Comparison of ENCODE assay signal across 8 mouse cellular contexts in the genomic region with DNA sequence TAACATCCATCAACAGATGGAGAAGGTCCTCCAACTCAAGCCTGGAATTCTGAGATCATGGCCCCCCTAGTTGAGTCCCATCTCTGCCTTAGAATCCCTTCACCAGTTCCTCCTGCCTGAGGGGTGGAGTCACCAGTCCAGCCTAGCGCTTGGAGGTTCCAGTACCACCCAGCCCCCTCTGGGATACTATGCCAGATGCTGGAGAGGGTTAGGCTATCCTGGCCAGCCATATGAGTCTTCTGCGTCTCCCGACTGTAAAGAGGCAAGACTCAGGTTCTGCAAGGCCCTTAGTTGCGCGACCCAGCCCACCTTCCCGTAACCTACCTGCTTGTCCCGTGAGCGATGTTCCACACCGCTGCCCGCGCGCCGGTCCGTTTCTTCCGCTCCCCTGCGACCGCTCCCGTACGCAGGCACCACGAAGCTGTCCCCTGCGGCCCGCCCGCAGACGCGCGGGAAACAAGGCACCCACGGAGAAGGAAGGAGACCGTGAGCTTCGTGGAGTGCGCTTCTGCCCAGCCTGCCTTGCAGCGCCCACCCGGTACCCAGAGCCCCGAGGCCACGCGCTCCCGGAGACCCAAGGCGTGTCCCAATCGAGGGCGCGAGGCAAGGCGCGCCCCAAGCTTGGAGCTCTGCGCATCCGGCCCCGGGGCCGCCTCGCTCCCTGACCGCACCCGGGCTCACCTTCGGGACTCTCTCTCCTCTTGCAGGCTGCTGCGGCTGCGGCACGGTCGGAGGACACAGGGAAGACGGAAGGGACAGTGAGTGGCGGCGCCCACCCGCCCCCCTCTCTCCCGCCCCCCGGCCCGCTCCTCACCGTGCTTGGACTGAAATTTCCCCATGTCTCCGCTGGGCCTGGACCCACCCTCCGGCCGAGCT. TPM values are rescaled to one million over a fixed set of nuclear protein-coding genes. Genes with fewer than 3 reads are reported as not detected.
DNase-seq lines count a peak whose midpoint lies in the region; ATAC-seq and TF ChIP-seq lines count a peak whose summit lies in the region.

No protein-coding gene starts in this region.

- peaks cover 15% of the 10 kb centered on the region for H3K27me3 ChIP-seq in kidney, embryonic 14.5 days (ENCODE audit: control insufficient read depth, insufficient read depth, low read length)

- no peak for DNase-seq in kidney, adult 9 months
- DNase-seq in kidney, postnatal 4 days = peak; percentile 50 to 69
- DNase-seq in neural tube, embryonic 10.5 days (ENCODE audit: extremely low spot score, low spot score) = peak; percentile 50
- no peak for DNase-seq in left cerebral cortex, postnatal 25 days (ENCODE audit: low spot score in 2 of 2)
- DNase-seq in ovary, adult 18-20 months (ENCODE audit: low spot score) = no peak

- H3K9me3 ChIP-seq in kidney, embryonic 14.5 days (ENCODE audit: control insufficient read depth, low read length) = no peaks in the 10 kb centered on the region

- H3K4me1 ChIP-seq in kidney, embryonic 14.5 days (ENCODE audit: control insufficient read depth, insufficient read depth, low read length) = no peaks in the 10 kb centered on the region
- no peaks in the 10 kb centered on the region for H3K4me1 ChIP-seq in bone marrow, adult 2 months (ENCODE audit: control insufficient read depth, insufficient read depth, low read length)

- intact Hi-C loops in left cerebral cortex, postnatal 25 days (cut with DNase I) = no loop called here

- under 1% methylated on average over 59 of the region's 65 CpGs for WGBS in kidney, embryonic 14.5 days
- 4% methylated on average over 64 of the region's 65 CpGs for WGBS in bone marrow, adult 2 months

- H3K4me2 ChIP-seq in kidney, embryonic 14.5 days (replicated peaks; ENCODE audit: low read depth, low read length) = peak overlapping the region; percentile 97

- H3K27ac ChIP-seq in kidney, embryonic 14.5 days (ENCODE audit: low read depth, low read length) = no peak overlapping the region
- H3K27ac ChIP-seq in bone marrow, adult 2 months (ENCODE audit: control insufficient read depth, insufficient read depth, low read depth, low read length, poor library complexity) = no peak overlapping the region

- peak overlapping the region; percentile 67 for H3K9ac ChIP-seq in kidney, embryonic 14.5 days (ENCODE audit: low read depth, low read length)

- TF ChIP-seq POLR2A in bone marrow, adult 2 months (IDR thresholded peaks at IDR 0.05; ENCODE audit: borderline replicate concordance, control insufficient read depth, low read depth, low read length) = no peak

- no peak for TF ChIP-seq CTCF in bone marrow, adult 2 months (IDR thresholded peaks at IDR 0.05; ENCODE audit: control insufficient read depth, insufficient read depth, low read length)

- H3K4me3 ChIP-seq in kidney, embryonic 14.5 days (ENCODE audit: low read length) = peak overlapping the region; percentile 67
- H3K4me3 ChIP-seq in bone marrow, adult 2 months (replicated peaks; ENCODE audit: control insufficient read depth, low read depth, low read length) = peak overlapping the region; percentile 35

- peak; percentile 70 for ATAC-seq in kidney, embryonic 14.5 days (ENCODE audit: low FRiP score, low TSS enrichment)
- ATAC-seq in granulocyte monocyte progenitor cell, adult 5-6 weeks (replicated peaks; ENCODE audit: poor library complexity, severe bottlenecking) = peak; percentile 55

- no peaks in the 10 kb centered on the region for H3K36me3 ChIP-seq in kidney, embryonic 14.5 days (ENCODE audit: control insufficient read depth, insufficient read depth, low read length)

RNA-seq across cellular contexts. Expression of a gene that starts 0.6 kb away (rescaled TPM):
- 3.7 and 4.1 TPM in 2 replicates for polyA plus RNA-seq in kidney, embryonic 14.5 days (2014; fragmentation: Nextera tagmentation; extraction: Ambion mirVana)
- polyA plus RNA-seq in bone marrow, adult 2 months (2011; ENCODE audit: insufficient read depth, insufficient read length, low replicate concordance, missing spikeins) = 0.62 and 1.1 TPM in 2 replicates
- total RNA-seq in granulocyte monocyte progenitor cell, adult 5-6 weeks (2014; fragmentation: Nextera tagmentation) = not detected in 2 replicates
- not detected in 2 replicates for total RNA-seq in granulocyte monocyte progenitor cell, adult 5-6 weeks (2017)
- 1 to 10 TPM; 2.2 to 2.6 TPM for total RNA-seq in left cerebral cortex, postnatal 25 days (2021)

Comparison
In these comparisons a context has a peak if more than half of its experiments do, and no peak if none do; other contexts are left out.
1. DNase-seq: peak in kidney, postnatal 4 days (2 of 2) and neural tube, embryonic 10.5 days (single experiment); none in kidney, adult 9 months (single experiment), left cerebral cortex, postnatal 25 days (0 of 2) and ovary, adult 18-20 months (single experiment).